Mouse (Mus musculus): ENCODE data around the gene Gjc1. TPM values are rescaled to one million over a fixed set of nuclear protein-coding genes. Genes with fewer than 3 reads are reported as not detected.

Gjc1 gene
- polyA plus RNA-seq, 1 experiment from 2014 or later = 45.5 TPM

- ATAC-seq (replicated peaks; ENCODE audit: extremely low read depth, insufficient read depth, low FRiP score) = no peak
- Histone ChIP-seq H3K4me1 (ENCODE audit: control insufficient read depth, insufficient read depth, low read length) (peaks cover 20% of the 10 kb centered on the region), H3K9me3 (replicated peaks; ENCODE audit: control insufficient read depth, low read length) (no peaks in the 10 kb centered on the region), H3K27me3 (ENCODE audit: control insufficient read depth, insufficient read depth, low read length) (no peaks in the 10 kb centered on the region), H3K9ac (ENCODE audit: low read length) (peak overlapping the region; percentile 26; the same call in 1 of the 2 replicates), H3K4me3 (ENCODE audit: low read length) (no peak overlapping the region), H3K4me2 (ENCODE audit: low read depth, low read length) (0 out of 2 replicates have a peak overlapping the region, but pooled peaks have one; percentile 1), H3K27ac (ENCODE audit: low read length) (peak overlapping the region; percentile 32; the same call in 1 of the 2 replicates), H3K36me3 (ENCODE audit: control insufficient read depth, insufficient read depth) (no peaks in the 10 kb centered on the region)
- WGBS = 31% methylated on average over 15 of the region's 15 CpGs
Observed at GRCm38 (mm10) chr11:102770662-102771435, 48.7 kb downstream of the Gjc1 start.

- Histone ChIP-seq H3K4me2 (ENCODE audit: low read depth, low read length) (0 out of 2 replicates have a peak overlapping the region, but pooled peaks have one; percentile 1), H3K27me3 (ENCODE audit: control insufficient read depth, insufficient read depth, low read length) (no peaks in the 10 kb centered on the region), H3K27ac (ENCODE audit: low read length) (peak overlapping the region; percentile 3; the same call in 1 of the 2 replicates), H3K4me3 (ENCODE audit: low read length) (no peak overlapping the region), H3K9ac (ENCODE audit: low read length) (no peak overlapping the region), H3K4me1 (ENCODE audit: control insufficient read depth, insufficient read depth, low read length) (peaks cover 19% of the 10 kb centered on the region), H3K9me3 (replicated peaks; ENCODE audit: control insufficient read depth, low read length) (no peaks in the 10 kb centered on the region), H3K36me3 (ENCODE audit: control insufficient read depth, insufficient read depth) (no peaks in the 10 kb centered on the region)
- no peak for ATAC-seq (replicated peaks; ENCODE audit: extremely low read depth, insufficient read depth, low FRiP score)
- WGBS = 69% methylated on average over 12 of the region's 12 CpGs
Observed at GRCm38 (mm10) chr11:102769993-102770661, 49.4 kb downstream of the Gjc1 start.

GRCm38 (mm10) chr11:102769141-102769540, 50.4 kb downstream of the Gjc1 start:
- no peak overlapping the region for H3K4me3 ChIP-seq (ENCODE audit: low read length)
- no peaks in the 10 kb centered on the region for H3K9me3 ChIP-seq (replicated peaks; ENCODE audit: control insufficient read depth, low read length)
- 91% methylated on average over 6 of the region's 6 CpGs for whole genome bisulfite sequencing
- ATAC-seq (replicated peaks; ENCODE audit: extremely low read depth, insufficient read depth, low FRiP score) = no peak
- H3K27ac ChIP-seq (ENCODE audit: low read length) = no peak overlapping the region
- H3K9ac ChIP-seq (ENCODE audit: low read length) = no peak overlapping the region
- H3K27me3 ChIP-seq (ENCODE audit: control insufficient read depth, insufficient read depth, low read length) = 0 out of 2 replicates have a peak, but pooled peaks cover 2% of the 10 kb centered on the region
- no peaks in the 10 kb centered on the region for H3K36me3 ChIP-seq (ENCODE audit: control insufficient read depth, insufficient read depth)
- peaks cover 16% of the 10 kb centered on the region for H3K4me1 ChIP-seq (ENCODE audit: control insufficient read depth, insufficient read depth, low read length)
- H3K4me2 ChIP-seq (ENCODE audit: low read depth, low read length) = no peak overlapping the region

- Histone ChIP-seq H3K4me1 (ENCODE audit: control insufficient read depth, insufficient read depth, low read length) (peaks cover 16% of the 10 kb centered on the region), H3K4me2 (ENCODE audit: low read depth, low read length) (no peak overlapping the region), H3K36me3 (ENCODE audit: control insufficient read depth, insufficient read depth) (no peaks in the 10 kb centered on the region), H3K9me3 (replicated peaks; ENCODE audit: control insufficient read depth, low read length) (no peaks in the 10 kb centered on the region), H3K27me3 (ENCODE audit: control insufficient read depth, insufficient read depth, low read length) (0 out of 2 replicates have a peak, but pooled peaks cover 2% of the 10 kb centered on the region), H3K9ac (ENCODE audit: low read length) (0 out of 2 replicates have a peak overlapping the region, but pooled peaks have one; percentile 11), H3K4me3 (ENCODE audit: low read length) (no peak overlapping the region), H3K27ac (ENCODE audit: low read length) (no peak overlapping the region)
- no peak for ATAC-seq (replicated peaks; ENCODE audit: extremely low read depth, insufficient read depth, low FRiP score)
- 73% methylated on average over 6 of the region's 6 CpGs for WGBS
Observed at GRCm38 (mm10) chr11:102767055-102767670, 52.3 kb downstream of the Gjc1 start.

GRCm38 (mm10) chr11:102765416-102765815, 54.1 kb downstream of the Gjc1 start:
- 0 out of 2 replicates have a peak, but pooled peaks cover 2% of the 10 kb centered on the region for H3K27me3 ChIP-seq (ENCODE audit: control insufficient read depth, insufficient read depth, low read length)
- no peak overlapping the region for H3K4me2 ChIP-seq (ENCODE audit: low read depth, low read length)
- no peak overlapping the region for H3K4me3 ChIP-seq (ENCODE audit: low read length)
- no peak overlapping the region for H3K27ac ChIP-seq (ENCODE audit: low read length)
- WGBS = 80% methylated on average over 5 of the region's 5 CpGs
- H3K36me3 ChIP-seq (ENCODE audit: control insufficient read depth, insufficient read depth) = no peaks in the 10 kb centered on the region
- H3K4me1 ChIP-seq (ENCODE audit: control insufficient read depth, insufficient read depth, low read length) = peaks cover 17% of the 10 kb centered on the region
- no peaks in the 10 kb centered on the region for H3K9me3 ChIP-seq (replicated peaks; ENCODE audit: control insufficient read depth, low read length)
- no peak for ATAC-seq (replicated peaks; ENCODE audit: extremely low read depth, insufficient read depth, low FRiP score)
- H3K9ac ChIP-seq (ENCODE audit: low read length) = no peak overlapping the region

GRCm38 (mm10) chr11:102763009-102763767, 56.3 kb downstream of the Gjc1 start:
- H3K9ac ChIP-seq (ENCODE audit: low read length) = no peak overlapping the region
- H3K27me3 ChIP-seq (ENCODE audit: control insufficient read depth, insufficient read depth, low read length) = 0 out of 2 replicates have a peak, but pooled peaks cover 2% of the 10 kb centered on the region
- no peak overlapping the region for H3K4me2 ChIP-seq (ENCODE audit: low read depth, low read length)
- H3K27ac ChIP-seq (ENCODE audit: low read length) = no peak overlapping the region
- WGBS = 74% methylated on average over 11 of the region's 11 CpGs
- H3K4me3 ChIP-seq (ENCODE audit: low read length) = no peak overlapping the region
- H3K36me3 ChIP-seq (ENCODE audit: control insufficient read depth, insufficient read depth) = no peaks in the 10 kb centered on the region
- ATAC-seq (replicated peaks; ENCODE audit: extremely low read depth, insufficient read depth, low FRiP score) = no peak
- no peaks in the 10 kb centered on the region for H3K9me3 ChIP-seq (replicated peaks; ENCODE audit: control insufficient read depth, low read length)
- H3K4me1 ChIP-seq (ENCODE audit: control insufficient read depth, insufficient read depth, low read length) = peaks cover 23% of the 10 kb centered on the region

GRCm38 (mm10) chr11:102762248-102762647, 57.3 kb downstream of the Gjc1 start:
- Histone ChIP-seq H3K36me3 (ENCODE audit: control insufficient read depth, insufficient read depth) (no peaks in the 10 kb centered on the region), H3K9me3 (replicated peaks; ENCODE audit: control insufficient read depth, low read length) (no peaks in the 10 kb centered on the region), H3K27me3 (ENCODE audit: control insufficient read depth, insufficient read depth, low read length) (0 out of 2 replicates have a peak, but pooled peaks cover 2% of the 10 kb centered on the region), H3K4me2 (ENCODE audit: low read depth, low read length) (peak overlapping the region; percentile 84), H3K4me1 (ENCODE audit: control insufficient read depth, insufficient read depth, low read length) (peaks cover 21% of the 10 kb centered on the region), H3K4me3 (ENCODE audit: low read length) (peak overlapping the region; percentile 64), H3K9ac (ENCODE audit: low read length) (peak overlapping the region; percentile 79), H3K27ac (ENCODE audit: low read length) (no peak overlapping the region)
- 21% methylated on average over 15 of the region's 15 CpGs for WGBS
- ATAC-seq (replicated peaks; ENCODE audit: extremely low read depth, insufficient read depth, low FRiP score) = 0 out of 2 replicates have a peak, but pooled peaks have one; percentile 7

All from heart, embryonic 16.5 days (tissue).